Mouse (Mus musculus) limb, embryonic 11.5 days (tissue): ENCODE measurements at regions not wholly inside any gene's neighbourhood (a gene's known extent, or its start where the extent isn't known, plus 50 kb on each side); places are given as distances from the start of the nearest gene placed in this dataset.
A peak's percentile ranks its signal among the peaks of the same experiment; 100 is the strongest.

Experiments
- ATAC-seq: fragments of 200-750 bp; cut with Nextera tagmentation; 2 replicates; pipeline ENCODE4 v1.8.0; 2017; ENCODE audit warnings: low read depth; ENCODE audit not compliant: insufficient number of reproducible peaks, low FRiP score, low TSS enrichment
- DNase-seq: peaks from one replicate; pipeline ENCODE4 v3.0.0-alpha.2; 2015; ENCODE audit warnings: low spot score
- H3K27ac ChIP-seq: fragments of 300-500 bp; sonication (generic); replicated peaks from 2 replicates; pipeline ENCODE4 v1.5.1; 2014; ENCODE audit warnings: low read depth, mild to moderate bottlenecking, low read length
- H3K27me3 ChIP-seq: fragments of 300-500 bp; sonication (generic); 2 replicates; pipeline ENCODE4 v1.6.1; 2014; ENCODE audit warnings: mild to moderate bottlenecking, low read length, mixed read lengths; ENCODE audit not compliant: control insufficient read depth, insufficient read depth
- H3K36me3 ChIP-seq: fragments of 300-500 bp; sonication (generic); 2 replicates; pipeline ENCODE4 v1.6.1; 2014; ENCODE audit warnings: mild to moderate bottlenecking, low read length, moderate library complexity, mixed read lengths; ENCODE audit not compliant: control insufficient read depth, insufficient read depth
- H3K4me1 ChIP-seq: fragments of 300-500 bp; sonication (generic); 2 replicates; pipeline ENCODE4 v1.6.1; 2014; ENCODE audit warnings: low read length, mixed read lengths; ENCODE audit not compliant: control insufficient read depth, insufficient read depth
- H3K4me2 ChIP-seq: fragments of 300-500 bp; sonication (generic); 2 replicates; pipeline ENCODE4 v1.6.1; 2014; ENCODE audit warnings: low read depth, mild to moderate bottlenecking, moderate library complexity; ENCODE audit not compliant: severe bottlenecking
- H3K4me3 ChIP-seq: fragments of 300-500 bp; sonication (generic); 2 replicates; pipeline ENCODE4 v1.5.1; 2014; ENCODE audit warnings: low read depth, low read length
- H3K9ac ChIP-seq: fragments of 300-500 bp; sonication (generic); 2 replicates; pipeline ENCODE4 v1.6.1; 2014; ENCODE audit warnings: mild to moderate bottlenecking, low read length
- H3K9me3 ChIP-seq: fragments of 300-500 bp; sonication (generic); 2 replicates; pipeline ENCODE4 v1.6.1; 2016; ENCODE audit warnings: low read length; ENCODE audit not compliant: control insufficient read depth
- WGBS: fragments of 180-500 bp; shearing (Covaris S2); extraction: QIAGEN DNeasy Blood & Tissue Kit; methylation state at CpG from one replicate; pipeline ENCODE4 v1.1.7; 2014; 5-methylcytosine and 5-hydroxymethylcytosine counted together

DNA sequence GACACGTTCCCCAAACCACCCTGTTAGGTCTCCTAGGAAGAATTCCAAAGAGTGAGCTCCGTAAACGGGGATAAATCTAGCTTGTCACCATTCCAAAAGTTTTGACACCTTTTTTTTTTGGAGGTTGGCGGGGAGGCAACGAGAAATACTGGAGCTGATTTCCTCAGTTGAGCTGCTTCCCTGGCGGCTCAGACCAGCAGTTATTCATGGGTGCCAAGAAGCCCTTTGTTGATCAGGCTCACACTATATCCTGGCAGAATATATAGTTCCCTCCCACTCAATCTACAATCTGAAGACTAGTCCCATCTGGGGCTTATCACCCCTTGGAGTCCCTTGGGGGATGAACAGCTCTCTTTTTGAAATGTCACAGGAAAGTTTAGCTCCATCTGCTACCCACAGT is 77.5 kb upstream of the Tiam2 start:
- Histone ChIP-seq H3K36me3 (no peaks in the 10 kb centered on the region), H3K27ac (no peak overlapping the region), H3K27me3 (no peaks in the 10 kb centered on the region), H3K4me3 (no peak overlapping the region), H3K4me1 (no peaks in the 10 kb centered on the region), H3K9me3 (no peaks in the 10 kb centered on the region), H3K9ac (no peak overlapping the region), H3K4me2 (no peak overlapping the region)
- 76% methylated on average over 6 of the region's 6 CpGs for WGBS
- ATAC-seq (no peak), DNase-seq (no peak)

DNA sequence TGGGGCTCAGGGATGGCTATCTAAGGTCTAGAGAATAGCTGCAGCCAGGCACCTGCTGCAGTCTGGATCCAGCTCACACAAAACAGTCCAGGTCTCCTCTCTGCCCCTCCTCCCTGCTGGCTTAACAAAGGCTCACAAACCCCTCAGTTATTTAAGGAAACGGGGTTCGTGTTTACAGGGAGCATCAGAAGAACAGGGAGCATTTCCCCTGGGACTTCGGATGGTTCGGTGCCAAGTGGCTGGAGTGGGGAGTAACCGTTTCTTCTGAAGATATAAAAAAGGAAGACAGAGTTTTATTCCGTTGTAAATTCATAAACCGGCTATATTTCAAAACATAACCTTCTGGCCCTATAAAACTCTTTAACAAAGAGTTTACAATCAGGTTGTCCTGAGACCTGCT is 77.1 kb upstream of the Tiam2 start:
- H3K4me1 ChIP-seq: no peaks in the 10 kb centered on the region
- no peak overlapping the region for H3K4me2 ChIP-seq
- no peak overlapping the region for H3K9ac ChIP-seq
- no peak overlapping the region for H3K4me3 ChIP-seq
- no peak for DNase-seq
- no peak for ATAC-seq
- no peaks in the 10 kb centered on the region for H3K9me3 ChIP-seq
- no peak overlapping the region for H3K27ac ChIP-seq
- H3K36me3 ChIP-seq: no peaks in the 10 kb centered on the region
- 72% methylated on average over 7 of the region's 7 CpGs for WGBS
- no peaks in the 10 kb centered on the region for H3K27me3 ChIP-seq

DNA sequence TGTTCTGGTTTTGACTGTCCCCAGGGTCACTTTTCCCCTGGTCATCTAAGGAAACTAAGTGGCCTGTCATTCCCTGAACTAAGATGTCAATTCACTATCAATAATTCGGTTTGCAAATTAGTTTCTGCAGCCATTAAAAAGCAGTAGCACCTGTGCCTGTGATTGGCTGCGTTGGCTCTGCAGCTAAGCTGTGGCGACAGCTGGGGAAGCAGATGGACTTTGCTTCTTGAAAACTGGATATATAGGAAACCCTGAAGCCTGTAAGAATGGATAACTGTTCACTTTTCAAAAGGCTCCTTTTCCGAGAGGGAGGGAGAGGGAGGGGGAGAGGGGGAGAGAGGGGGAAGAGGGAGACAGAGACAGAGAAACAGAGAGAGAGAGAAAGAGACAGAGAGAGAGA is 75.2 kb upstream of the Tiam2 start:
- no peaks in the 10 kb centered on the region for H3K36me3 ChIP-seq
- no peak overlapping the region for H3K4me3 ChIP-seq
- H3K4me2 ChIP-seq: no peak overlapping the region
- H3K9ac ChIP-seq: no peak overlapping the region
- WGBS: 88% methylated on average over 4 of the region's 4 CpGs
- ATAC-seq: no peak
- H3K4me1 ChIP-seq: no peaks in the 10 kb centered on the region
- no peak overlapping the region for H3K27ac ChIP-seq
- no peaks in the 10 kb centered on the region for H3K27me3 ChIP-seq
- no peak for DNase-seq
- no peaks in the 10 kb centered on the region for H3K9me3 ChIP-seq

- 94% methylated on average over 5 of the region's 5 CpGs for WGBS
- Histone ChIP-seq H3K4me2 (no peak overlapping the region), H3K36me3 (no peaks in the 10 kb centered on the region), H3K4me1 (no peaks in the 10 kb centered on the region), H3K9me3 (no peaks in the 10 kb centered on the region), H3K9ac (no peak overlapping the region), H3K27ac (no peak overlapping the region), H3K27me3 (no peaks in the 10 kb centered on the region), H3K4me3 (no peak overlapping the region)
- DNase-seq (no peak), ATAC-seq (no peak)
Measured at GRCm38 (mm10) chr17:3251966-3252365, 74.4 kb upstream of the Tiam2 start.

DNA sequence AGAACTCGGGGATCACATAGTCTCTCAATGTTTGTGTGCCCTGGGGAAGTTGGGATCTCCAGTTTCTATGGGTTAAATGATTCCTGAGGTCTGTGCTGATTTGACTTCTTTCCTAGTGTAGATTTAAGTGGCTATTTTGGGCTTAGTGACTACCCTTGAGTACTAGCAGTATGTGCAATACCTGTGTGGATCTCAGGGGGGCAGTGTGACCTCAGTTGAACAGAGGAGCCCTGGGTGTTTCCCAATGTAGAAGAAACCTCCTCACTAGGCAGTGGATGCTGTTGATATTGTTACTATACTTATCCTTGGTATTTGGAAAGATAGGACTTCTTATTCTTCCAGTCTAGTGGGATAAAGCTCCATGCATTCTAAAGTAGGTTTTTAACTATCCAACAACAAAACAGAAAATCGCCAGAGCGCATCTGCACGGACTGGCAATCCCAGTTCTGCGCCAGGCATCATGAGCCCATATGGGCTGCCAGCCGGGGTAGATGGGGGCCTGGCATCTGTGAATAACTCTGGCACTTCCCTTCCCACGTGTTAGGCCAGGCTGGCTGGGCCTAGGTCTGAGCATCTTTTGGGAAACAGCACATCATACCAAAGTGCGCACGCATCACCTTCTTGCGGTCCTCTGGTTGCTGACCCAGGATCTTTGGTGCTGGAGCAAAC is 72.7 kb upstream of the Tiam2 start:
- ATAC-seq (no peak), DNase-seq (peak; percentile 34)
- Histone ChIP-seq H3K4me1 (no peaks in the 10 kb centered on the region), H3K9ac (no peak overlapping the region), H3K36me3 (no peaks in the 10 kb centered on the region), H3K4me3 (no peak overlapping the region), H3K9me3 (no peaks in the 10 kb centered on the region), H3K4me2 (no peak overlapping the region), H3K27me3 (no peaks in the 10 kb centered on the region), H3K27ac (no peak overlapping the region)
- WGBS: 88% methylated on average over 10 of the region's 10 CpGs

DNA sequence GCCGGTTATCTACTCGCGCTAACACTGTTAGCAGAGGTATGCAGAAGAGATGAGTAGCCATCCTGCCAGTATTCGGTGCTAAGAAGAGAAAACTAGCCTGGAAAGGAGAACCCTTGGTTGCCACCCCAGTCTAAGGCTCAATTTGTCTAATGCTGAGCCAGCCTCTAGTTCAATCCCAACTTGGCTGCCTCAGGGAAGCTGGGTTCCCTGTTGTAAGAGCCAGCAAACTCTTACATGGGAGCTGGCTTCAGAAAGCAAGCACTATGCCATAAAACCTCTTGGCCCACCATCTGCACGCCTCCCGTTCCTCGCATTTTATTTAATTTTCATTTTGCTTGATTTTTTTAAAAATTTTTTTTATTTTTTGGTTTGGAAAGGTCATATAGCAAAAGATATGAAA is 69.6 kb upstream of the Tiam2 start:
- H3K36me3 ChIP-seq: no peaks in the 10 kb centered on the region
- 98% methylated on average over 7 of the region's 7 CpGs for WGBS
- no peaks in the 10 kb centered on the region for H3K27me3 ChIP-seq
- H3K4me2 ChIP-seq: no peak overlapping the region
- H3K9me3 ChIP-seq: no peaks in the 10 kb centered on the region
- ATAC-seq: no peak
- H3K9ac ChIP-seq: no peak overlapping the region
- no peak overlapping the region for H3K4me3 ChIP-seq
- no peak for DNase-seq
- H3K27ac ChIP-seq: no peak overlapping the region
- no peaks in the 10 kb centered on the region for H3K4me1 ChIP-seq

DNA sequence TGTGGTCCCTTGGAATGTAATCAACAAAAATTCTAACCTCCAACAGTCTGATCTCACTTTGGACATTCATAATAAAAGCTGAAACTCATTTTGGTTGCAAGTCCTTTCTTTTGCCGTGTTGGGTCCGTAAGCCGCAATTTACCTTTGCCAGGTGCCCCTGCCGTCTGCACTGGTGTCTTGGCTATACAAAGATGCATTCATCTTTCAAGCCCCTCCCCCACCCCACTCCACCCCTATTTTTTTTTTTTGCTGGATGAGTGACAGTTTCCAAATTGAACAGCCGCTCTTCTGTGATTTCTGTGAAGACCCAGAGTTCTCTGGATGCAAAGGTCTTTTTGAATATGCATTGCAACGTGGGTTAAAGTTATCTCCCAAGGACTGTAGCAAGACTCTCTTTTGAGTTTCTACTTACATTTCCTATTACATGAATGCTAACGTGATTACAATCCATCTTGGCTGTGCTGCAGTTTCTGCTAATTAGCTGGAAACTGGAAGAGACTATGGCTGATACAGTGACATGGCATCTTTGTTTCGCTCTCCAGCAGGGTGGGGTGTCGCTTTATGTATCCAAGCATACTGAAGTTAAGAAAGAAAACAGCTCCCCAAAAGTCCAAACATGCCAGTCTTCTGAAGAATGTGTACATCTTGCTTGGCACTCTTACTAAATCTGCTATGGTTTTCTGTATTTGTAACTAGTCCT is 67.4 kb upstream of the Tiam2 start:
- no peak for ATAC-seq
- Histone ChIP-seq H3K9me3 (no peaks in the 10 kb centered on the region), H3K4me2 (no peak overlapping the region), H3K27me3 (no peaks in the 10 kb centered on the region), H3K4me1 (no peaks in the 10 kb centered on the region), H3K4me3 (no peak overlapping the region), H3K9ac (no peak overlapping the region), H3K36me3 (no peaks in the 10 kb centered on the region), H3K27ac (no peak overlapping the region)
- WGBS: 87% methylated on average over 9 of the region's 9 CpGs
- DNase-seq: no peak

DNA sequence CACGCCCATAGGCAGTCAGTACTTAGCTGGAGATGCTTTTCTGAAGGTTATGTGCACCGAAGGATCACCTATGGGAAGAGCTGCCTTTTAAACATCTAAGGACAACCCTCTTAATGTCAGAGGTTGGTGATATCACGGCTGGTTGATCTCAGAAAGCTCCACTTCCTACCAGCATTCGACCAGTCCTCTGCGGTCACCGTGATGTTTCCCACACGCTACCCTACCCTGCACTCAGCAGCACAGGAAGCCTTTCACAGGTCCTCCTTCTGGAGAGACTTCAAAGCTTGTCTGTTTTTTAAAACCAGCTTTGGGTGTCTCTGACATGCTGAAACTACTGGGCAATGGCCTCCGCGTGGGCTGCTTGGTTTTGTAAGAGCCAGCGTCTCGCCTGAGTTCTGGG is 65.6 kb upstream of the Tiam2 start:
- no peaks in the 10 kb centered on the region for H3K4me1 ChIP-seq
- H3K9ac ChIP-seq: no peak overlapping the region
- no peak overlapping the region for H3K27ac ChIP-seq
- no peak for ATAC-seq
- no peak for DNase-seq
- H3K36me3 ChIP-seq: no peaks in the 10 kb centered on the region
- no peak overlapping the region for H3K4me2 ChIP-seq
- no peaks in the 10 kb centered on the region for H3K9me3 ChIP-seq
- no peaks in the 10 kb centered on the region for H3K27me3 ChIP-seq
- 90% methylated on average over 11 of the region's 11 CpGs for WGBS
- H3K4me3 ChIP-seq: no peak overlapping the region
